Mouse (Mus musculus): ENCODE measurements at regions not wholly inside any gene's neighbourhood (a gene's known extent, or its start where the extent isn't known, plus 50 kb on each side); places are given as distances from the start of the nearest gene placed in this dataset.

- TF ChIP-seq CTCF (IDR thresholded peaks at IDR 0.05; ENCODE audit: insufficient read depth, low read depth, low read length) (no peak), POLR2A (IDR thresholded peaks at IDR 0.05; ENCODE audit: insufficient read depth, low read depth, low read length) (no peak)
Observed at GRCm38 (mm10) chr3:41202895-41203294, 120.0 kb upstream of the Pgrmc2 start.
